Mouse (Mus musculus): ENCODE data around the gene Smg5. TPM values are rescaled to one million over a fixed set of nuclear protein-coding genes. Genes with fewer than 3 reads are reported as not detected.

Gene Smg5
- 22.4 TPM for polyA plus RNA-seq (2014; fragmentation: Illumina TruSeq; extraction: RNeasy Lipid Tissue Mini Kit (QIAGEN cat#74804))

GRCm38 (mm10) chr3:88336058-88337013 is at the start of gene Smg5, which contains the start of gene Tmem79:
Smg5 (plus strand) TSS chr3:88336260.
Tmem79 (minus strand) TSS chr3:88336148.

GRCm38 (mm10) chr3:88287110-88287509 is 49.0 kb upstream of the Smg5 start, which contains the start of gene Gm38392:
Gm38392 (minus strand) TSS chr3:88287210.

GRCm38 (mm10) chr3:88296561-88297318 is 39.3 kb upstream of the Smg5 start, which contains the start of the genes Tsacc and Cct3:
Tsacc (minus strand) TSS chr3:88296999.
Cct3 (plus strand) TSS chr3:88297116.

GRCm38 (mm10) chr3:88324951-88325405 is 11.1 kb upstream of the Smg5 start, which contains the start of gene Glmp:
Glmp (plus strand) TSS chr3:88325023.

GRCm38 (mm10) chr3:88364337-88364736 is 28.3 kb downstream of the Smg5 start, which contains the start of gene Paqr6:
Paqr6 (plus strand) TSS chr3:88364584.

GRCm38 (mm10) chr3:88372643-88373042 is 36.6 kb downstream of the Smg5 start, which contains the start of gene Bglap3:
Bglap3 (minus strand) TSS chr3:88372743.

GRCm38 (mm10) chr3:88378599-88378998 is 42.5 kb downstream of the Smg5 start, which contains the start of gene Bglap2:
Bglap2 (minus strand) TSS chr3:88378699.

GRCm38 (mm10) chr3:88384364-88384763 is 48.3 kb downstream of the Smg5 start, which contains the start of gene Bglap:
Bglap (minus strand) TSS chr3:88384464.

GRCm38 (mm10) chr3:88409741-88410644 is 73.9 kb downstream of the Smg5 start, which contains the start of gene Pmf1:
Pmf1 (minus strand) TSS chr3:88410331.

Other genes starting within 250 kb of the Smg5 start
- gene Mef2d, start 193.9 kb upstream of the Smg5 start, polyA plus RNA-seq (2014; fragmentation: Illumina TruSeq; extraction: RNeasy Lipid Tissue Mini Kit (QIAGEN cat#74804)), result 12.0 TPM
- gene Rhbg, start 81.6 kb upstream of the Smg5 start, polyA plus RNA-seq (2014; fragmentation: Illumina TruSeq; extraction: RNeasy Lipid Tissue Mini Kit (QIAGEN cat#74804)), result not detected
- gene Gm38392, start 49.0 kb upstream of the Smg5 start, polyA plus RNA-seq (2014; fragmentation: Illumina TruSeq; extraction: RNeasy Lipid Tissue Mini Kit (QIAGEN cat#74804)), result not detected
- gene Tsacc, start 39.3 kb upstream of the Smg5 start, polyA plus RNA-seq (2014; fragmentation: Illumina TruSeq; extraction: RNeasy Lipid Tissue Mini Kit (QIAGEN cat#74804)), result 6.1 TPM
- 183 TPM for gene Cct3, start 39.1 kb upstream of the Smg5 start, polyA plus RNA-seq (2014; fragmentation: Illumina TruSeq; extraction: RNeasy Lipid Tissue Mini Kit (QIAGEN cat#74804))
- 1.7 TPM for gene Glmp, start 11.2 kb upstream of the Smg5 start, polyA plus RNA-seq (2014; fragmentation: Illumina TruSeq; extraction: RNeasy Lipid Tissue Mini Kit (QIAGEN cat#74804))
- gene Tmem79, start 112 bp upstream of the Smg5 start, polyA plus RNA-seq (2014; fragmentation: Illumina TruSeq; extraction: RNeasy Lipid Tissue Mini Kit (QIAGEN cat#74804)), result not detected
- 1.00 TPM for gene Paqr6, start 28.3 kb downstream of the Smg5 start, polyA plus RNA-seq (2014; fragmentation: Illumina TruSeq; extraction: RNeasy Lipid Tissue Mini Kit (QIAGEN cat#74804))
- gene Bglap3, start 36.5 kb downstream of the Smg5 start, polyA plus RNA-seq (2014; fragmentation: Illumina TruSeq; extraction: RNeasy Lipid Tissue Mini Kit (QIAGEN cat#74804)), result not detected
- not detected for gene Bglap2, start 42.4 kb downstream of the Smg5 start, polyA plus RNA-seq (2014; fragmentation: Illumina TruSeq; extraction: RNeasy Lipid Tissue Mini Kit (QIAGEN cat#74804))
- gene Bglap, start 48.2 kb downstream of the Smg5 start, polyA plus RNA-seq (2014; fragmentation: Illumina TruSeq; extraction: RNeasy Lipid Tissue Mini Kit (QIAGEN cat#74804)), result not detected
- gene Pmf1, start 74.1 kb downstream of the Smg5 start, polyA plus RNA-seq (2014; fragmentation: Illumina TruSeq; extraction: RNeasy Lipid Tissue Mini Kit (QIAGEN cat#74804)), result 5.2 TPM
- gene Slc25a44, start 88.9 kb downstream of the Smg5 start, polyA plus RNA-seq (2014; fragmentation: Illumina TruSeq; extraction: RNeasy Lipid Tissue Mini Kit (QIAGEN cat#74804)), result 11.5 TPM
- 4.3 TPM for gene Sema4a, start 124.9 kb downstream of the Smg5 start, polyA plus RNA-seq (2014; fragmentation: Illumina TruSeq; extraction: RNeasy Lipid Tissue Mini Kit (QIAGEN cat#74804))
- 5.7 TPM for gene Lmna, start 173.7 kb downstream of the Smg5 start, polyA plus RNA-seq (2014; fragmentation: Illumina TruSeq; extraction: RNeasy Lipid Tissue Mini Kit (QIAGEN cat#74804))
- 26.1 TPM for gene Mex3a, start 196.1 kb downstream of the Smg5 start, polyA plus RNA-seq (2014; fragmentation: Illumina TruSeq; extraction: RNeasy Lipid Tissue Mini Kit (QIAGEN cat#74804))
- not detected for gene Rab25, start 212.0 kb downstream of the Smg5 start, polyA plus RNA-seq (2014; fragmentation: Illumina TruSeq; extraction: RNeasy Lipid Tissue Mini Kit (QIAGEN cat#74804))
- gene Lamtor2, start 216.8 kb downstream of the Smg5 start, polyA plus RNA-seq (2014; fragmentation: Illumina TruSeq; extraction: RNeasy Lipid Tissue Mini Kit (QIAGEN cat#74804)), result 3.2 TPM
- 24.3 TPM for gene Ubqln4, start 217.5 kb downstream of the Smg5 start, polyA plus RNA-seq (2014; fragmentation: Illumina TruSeq; extraction: RNeasy Lipid Tissue Mini Kit (QIAGEN cat#74804))
- 43.2 TPM for gene Ssr2, start 239.6 kb downstream of the Smg5 start, polyA plus RNA-seq (2014; fragmentation: Illumina TruSeq; extraction: RNeasy Lipid Tissue Mini Kit (QIAGEN cat#74804))

All from ovary, adult 10 weeks (tissue).